Mouse (Mus musculus): ENCODE measurements around the gene Cd63. TPM values are rescaled to one million over a fixed set of nuclear protein-coding genes. Genes with fewer than 3 reads are reported as not detected.

Cd63 gene
- polyA plus RNA-seq, 2 experiments: 29.6 to 85.0 TPM

DNA sequence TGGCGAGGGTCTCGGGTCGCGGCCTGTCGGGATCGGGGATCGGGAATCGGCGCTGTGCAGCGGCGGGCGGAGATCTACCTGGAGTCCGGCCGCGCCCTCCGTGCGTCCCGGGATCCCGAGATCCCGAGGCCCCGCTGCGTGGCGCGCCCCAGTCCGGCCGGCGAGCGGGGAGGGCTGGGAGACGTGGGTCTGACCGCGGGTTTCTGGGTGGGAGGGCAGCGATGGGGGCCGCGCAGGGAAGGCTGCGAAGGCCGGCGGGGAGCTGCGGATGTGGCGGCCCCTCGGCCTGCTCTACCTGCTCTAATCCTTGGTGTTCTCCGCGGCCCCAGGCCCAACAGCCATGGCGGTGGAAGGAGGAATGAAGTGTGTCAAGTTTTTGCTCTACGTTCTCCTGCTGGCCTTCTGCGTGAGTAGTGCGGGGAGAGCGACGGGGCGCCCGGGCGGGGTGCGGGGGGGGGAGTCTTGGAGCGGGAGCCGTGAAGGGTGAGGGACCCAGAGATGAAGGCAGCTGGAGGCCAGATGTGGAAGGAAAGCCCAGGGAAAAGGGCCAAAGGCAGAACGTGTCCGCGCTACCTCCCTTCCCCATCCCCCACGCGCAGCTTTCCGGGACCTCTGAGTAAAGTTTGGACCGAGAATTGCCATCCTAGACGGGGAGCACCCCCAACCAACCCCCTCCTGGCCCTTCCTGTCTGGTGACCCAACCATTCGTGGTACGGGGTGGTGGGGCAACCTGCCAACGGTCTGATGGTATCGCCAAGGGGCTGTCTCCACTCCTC, 9.5 kb downstream of the Cd63 start:
- no peak for DNase-seq (ENCODE audit: low read depth in 3 of 3, low spot score in 3 of 3)
- WGBS (ENCODE audit: insufficient replicate concordance): 3% methylated on average over 66 of the region's 66 CpGs
- Histone ChIP-seq H3K4me3 (ENCODE audit: insufficient read depth in 1 of 2, low read depth in 2 of 2, low read length in 2 of 2) (peak overlapping the region; percentile 61 to 64), H3K4me2 (ENCODE audit: low read depth) (peak overlapping the region; percentile 41), H3K36me3 (replicated peaks; ENCODE audit: control insufficient read depth, insufficient read depth, low read depth) (no peaks in the 10 kb centered on the region), H3K4me1 (replicated peaks; ENCODE audit: control insufficient read depth in 2 of 2, insufficient read depth in 2 of 2, low read length in 1 of 2) (peaks cover 0 to 3% of the 10 kb centered on the region in 2 experiments; a peak in 1 of 4 replicates), H3K27me3 (ENCODE audit: control insufficient read depth, insufficient read depth, low read length) (peaks cover 26% of the 10 kb centered on the region), H3K27ac (no peak overlapping the region), H3K9me3 (ENCODE audit: control insufficient read depth, low read length) (no peaks in the 10 kb centered on the region), H3K9ac (replicated peaks) (peak overlapping the region; percentile 59)
- peak; percentile 14; the same call in 1 of the 2 replicates for ATAC-seq (ENCODE audit: insufficient read depth)
- TF ChIP-seq CTCF (IDR thresholded peaks at IDR 0.05; ENCODE audit: low read depth): no peak

DNA sequence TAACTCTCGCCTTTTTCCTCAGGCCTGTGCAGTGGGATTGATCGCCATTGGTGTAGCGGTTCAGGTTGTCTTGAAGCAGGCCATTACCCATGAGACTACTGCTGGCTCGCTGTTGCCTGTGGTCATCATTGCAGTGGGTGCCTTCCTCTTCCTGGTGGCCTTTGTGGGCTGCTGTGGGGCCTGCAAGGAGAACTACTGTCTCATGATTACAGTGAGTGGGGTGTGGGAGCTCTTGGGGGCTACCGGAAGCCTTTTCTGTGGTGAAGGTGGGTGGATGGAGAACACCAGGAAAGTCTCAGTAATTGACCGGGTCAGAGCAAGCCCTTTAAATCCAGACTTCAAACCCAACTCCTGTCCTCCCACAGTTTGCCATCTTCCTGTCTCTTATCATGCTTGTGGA, 10.6 kb downstream of the Cd63 start:
- no peak for DNase-seq (ENCODE audit: low read depth in 3 of 3, low spot score in 3 of 3)
- Histone ChIP-seq H3K4me1 (replicated peaks; ENCODE audit: control insufficient read depth in 2 of 2, insufficient read depth in 2 of 2, low read length in 1 of 2) (peaks cover 0 to 3% of the 10 kb centered on the region in 2 experiments; a peak in 1 of 4 replicates), H3K36me3 (replicated peaks; ENCODE audit: control insufficient read depth, insufficient read depth, low read depth) (no peaks in the 10 kb centered on the region), H3K9ac (replicated peaks) (no peak overlapping the region), H3K9me3 (ENCODE audit: control insufficient read depth, low read length) (no peaks in the 10 kb centered on the region), H3K27me3 (ENCODE audit: control insufficient read depth, insufficient read depth, low read length) (peaks cover 26% of the 10 kb centered on the region), H3K4me3 (ENCODE audit: insufficient read depth in 1 of 2, low read depth in 2 of 2, low read length in 2 of 2) (no peak overlapping the region), H3K27ac (no peak overlapping the region), H3K4me2 (ENCODE audit: low read depth) (no peak overlapping the region)
- 50% methylated on average over 6 of the region's 6 CpGs for WGBS (ENCODE audit: insufficient replicate concordance)
- no peak for TF ChIP-seq EP300 (IDR thresholded peaks at IDR 0.05; ENCODE audit: low read depth)
- no peak for TF ChIP-seq CTCF (IDR thresholded peaks at IDR 0.05; ENCODE audit: low read depth)
- ATAC-seq (ENCODE audit: insufficient read depth): no peak

DNA sequence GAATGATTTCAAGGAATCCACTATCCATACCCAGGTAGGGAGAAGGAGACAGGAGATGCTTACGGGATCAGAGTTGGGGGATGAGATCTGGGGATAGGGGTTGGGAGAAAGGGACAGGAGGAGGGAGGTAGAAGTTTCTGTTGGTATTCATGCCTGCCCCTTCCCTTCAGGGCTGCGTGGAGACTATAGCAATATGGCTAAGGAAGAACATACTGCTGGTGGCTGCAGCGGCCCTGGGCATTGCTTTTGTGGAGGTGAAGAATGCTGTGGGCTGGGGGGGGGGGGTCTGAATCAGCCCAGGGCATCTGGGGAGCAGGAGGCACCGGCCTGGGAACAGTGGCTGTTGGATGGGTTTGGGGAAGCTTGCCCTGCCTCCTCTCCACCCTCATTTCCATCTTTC, 11.5 kb downstream of the Cd63 start:
- Histone ChIP-seq H3K27me3 (ENCODE audit: control insufficient read depth, insufficient read depth, low read length) (peaks cover 26% of the 10 kb centered on the region), H3K27ac (no peak overlapping the region), H3K9ac (replicated peaks) (no peak overlapping the region), H3K9me3 (ENCODE audit: control insufficient read depth, low read length) (no peaks in the 10 kb centered on the region), H3K4me2 (ENCODE audit: low read depth) (no peak overlapping the region), H3K4me1 (replicated peaks; ENCODE audit: control insufficient read depth in 2 of 2, insufficient read depth in 2 of 2, low read length in 1 of 2) (peaks cover 0 to 3% of the 10 kb centered on the region in 2 experiments; a peak in 1 of 4 replicates), H3K4me3 (ENCODE audit: insufficient read depth in 1 of 2, low read depth in 2 of 2, low read length in 2 of 2) (no peak overlapping the region), H3K36me3 (replicated peaks; ENCODE audit: control insufficient read depth, insufficient read depth, low read depth) (no peaks in the 10 kb centered on the region)
- TF ChIP-seq CTCF (IDR thresholded peaks at IDR 0.05; ENCODE audit: low read depth): no peak
- TF ChIP-seq EP300 (IDR thresholded peaks at IDR 0.05; ENCODE audit: low read depth): no peak
- 51% methylated on average over 4 of the region's 4 CpGs for WGBS (ENCODE audit: insufficient replicate concordance)
- ATAC-seq (ENCODE audit: insufficient read depth) (no peak), DNase-seq (ENCODE audit: low read depth in 3 of 3, low spot score in 3 of 3) (no peak)

DNA sequence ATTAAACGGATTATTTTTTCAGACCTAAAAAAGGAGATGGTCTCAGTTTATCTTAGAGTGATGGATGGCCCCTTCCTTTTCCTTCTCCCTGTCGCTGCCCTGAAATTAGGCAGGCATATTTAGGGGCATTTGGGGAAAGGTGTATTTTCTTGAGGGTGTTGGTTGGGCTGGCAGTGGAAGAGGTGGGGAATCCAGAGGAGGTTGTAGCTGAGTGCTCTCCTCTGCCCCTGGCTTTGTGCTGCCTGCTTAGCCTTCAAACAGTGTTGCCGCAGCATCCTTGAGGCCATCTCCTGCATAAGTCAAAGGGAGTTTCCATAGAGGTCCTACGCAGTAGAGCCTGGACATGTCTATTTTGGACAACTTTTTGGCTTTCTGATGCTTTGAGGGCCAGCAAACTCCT, 12.0 kb downstream of the Cd63 start:
- TF ChIP-seq CTCF (IDR thresholded peaks at IDR 0.05; ENCODE audit: low read depth): no peak
- no peak for TF ChIP-seq EP300 (IDR thresholded peaks at IDR 0.05; ENCODE audit: low read depth)
- no peaks in the 10 kb centered on the region for H3K9me3 ChIP-seq (ENCODE audit: control insufficient read depth, low read length)
- peaks cover 26% of the 10 kb centered on the region for H3K27me3 ChIP-seq (ENCODE audit: control insufficient read depth, insufficient read depth, low read length)
- H3K4me1 ChIP-seq (replicated peaks; ENCODE audit: control insufficient read depth in 2 of 2, insufficient read depth in 2 of 2, low read length in 1 of 2): peaks cover 0 to 3% of the 10 kb centered on the region in 2 experiments; a peak in 1 of 4 replicates
- ATAC-seq (ENCODE audit: insufficient read depth) (no peak), DNase-seq (ENCODE audit: low read depth in 3 of 3, low spot score in 3 of 3) (no peak)
- H3K9ac ChIP-seq (replicated peaks): no peak overlapping the region
- WGBS (ENCODE audit: insufficient replicate concordance): 60% methylated on average over 4 of the region's 4 CpGs
- no peak overlapping the region for H3K27ac ChIP-seq
- no peak overlapping the region for H3K4me3 ChIP-seq (ENCODE audit: insufficient read depth in 1 of 2, low read depth in 2 of 2, low read length in 2 of 2)
- no peak overlapping the region for H3K4me2 ChIP-seq (ENCODE audit: low read depth)
- no peaks in the 10 kb centered on the region for H3K36me3 ChIP-seq (replicated peaks; ENCODE audit: control insufficient read depth, insufficient read depth, low read depth)

DNA sequence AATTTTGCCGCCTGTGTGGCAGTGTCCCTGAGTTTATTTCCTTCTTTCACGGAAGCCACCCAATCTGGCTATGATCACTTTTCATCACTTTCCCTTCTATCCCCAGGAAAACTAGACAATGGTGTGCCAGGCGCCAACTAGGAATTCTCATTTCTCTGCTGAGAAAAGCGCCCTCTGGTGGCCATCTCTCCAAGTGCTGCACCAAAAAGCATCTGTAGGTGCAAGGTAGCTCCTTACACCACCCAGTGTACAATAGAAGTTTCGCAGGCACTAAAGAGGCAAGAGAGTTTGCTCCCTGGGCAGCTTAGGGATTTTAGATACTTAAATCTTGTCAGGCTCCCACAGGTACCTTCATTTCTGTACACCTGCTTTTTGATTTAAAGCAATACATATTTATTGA, 12.4 kb downstream of the Cd63 start:
- peak; percentile 55 to 64 (median 56) for DNase-seq (ENCODE audit: low read depth in 3 of 3, low spot score in 3 of 3)
- TF ChIP-seq EP300 (IDR thresholded peaks at IDR 0.05; ENCODE audit: low read depth): no peak
- TF ChIP-seq CTCF (IDR thresholded peaks at IDR 0.05; ENCODE audit: low read depth): peak; percentile 94
- ATAC-seq (ENCODE audit: insufficient read depth): no peak
- Histone ChIP-seq H3K9me3 (ENCODE audit: control insufficient read depth, low read length) (no peaks in the 10 kb centered on the region), H3K4me1 (replicated peaks; ENCODE audit: control insufficient read depth in 2 of 2, insufficient read depth in 2 of 2, low read length in 1 of 2) (peaks cover 0 to 3% of the 10 kb centered on the region in 2 experiments; a peak in 1 of 4 replicates), H3K9ac (replicated peaks) (no peak overlapping the region), H3K27me3 (ENCODE audit: control insufficient read depth, insufficient read depth, low read length) (peaks cover 26% of the 10 kb centered on the region), H3K36me3 (replicated peaks; ENCODE audit: control insufficient read depth, insufficient read depth, low read depth) (no peaks in the 10 kb centered on the region), H3K4me2 (ENCODE audit: low read depth) (no peak overlapping the region), H3K4me3 (ENCODE audit: insufficient read depth in 1 of 2, low read depth in 2 of 2, low read length in 2 of 2) (no peak overlapping the region), H3K27ac (no peak overlapping the region)
- 17% methylated on average over 5 of the region's 5 CpGs for WGBS (ENCODE audit: insufficient replicate concordance)

Data from liver, embryonic 14.5 days (tissue).